Mouse (Mus musculus): ENCODE measurements around the gene Ncln.

GRCm38 (mm10) chr10:81452947-81453288 lies 43.3 kb downstream of the Ncln start:
- TF ChIP-seq CTCF (conservative IDR thresholded peaks at IDR 0.05; ENCODE audit: low read length) (no peak), NANOG (IDR thresholded peaks at IDR 0.05; ENCODE audit: borderline replicate concordance, low read length) (no peak), POU5F1 (IDR thresholded peaks at IDR 0.05; ENCODE audit: borderline replicate concordance, low read length) (no peak)

All from E14TG2a.4 (cell line).